Mouse (Mus musculus): Measurements from ENCODE around the gene Nadsyn1.

Nadsyn1 gene

DNA sequence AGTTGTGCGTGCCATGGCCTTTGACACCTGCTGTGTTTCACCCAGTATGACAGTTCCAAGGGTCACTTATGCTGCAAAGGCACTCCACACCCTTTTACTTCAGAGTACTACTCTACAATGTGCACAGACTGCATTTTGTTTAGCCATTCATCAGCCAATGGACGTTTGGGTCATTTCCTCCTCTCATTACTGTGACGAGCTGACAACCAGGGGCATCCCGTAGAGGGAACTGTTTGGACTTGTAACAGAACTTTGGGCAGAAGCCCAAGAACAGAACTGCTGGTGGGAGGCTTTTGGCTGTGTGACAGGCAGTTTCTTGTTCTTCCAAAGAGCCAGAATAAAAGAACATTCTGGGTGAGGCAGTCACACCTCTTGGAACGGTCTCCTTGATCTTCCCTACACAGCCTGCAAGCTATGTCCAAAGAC, 17.4 kb downstream of the Nadsyn1 start:
- no peak for DNase-seq (ENCODE audit: low read depth, low spot score)

- no peak for DNase-seq (ENCODE audit: low read depth, low spot score)
These were observed 21.2 kb downstream of the Nadsyn1 start for GRCm38 (mm10) chr7:143801195-143802065.

DNA sequence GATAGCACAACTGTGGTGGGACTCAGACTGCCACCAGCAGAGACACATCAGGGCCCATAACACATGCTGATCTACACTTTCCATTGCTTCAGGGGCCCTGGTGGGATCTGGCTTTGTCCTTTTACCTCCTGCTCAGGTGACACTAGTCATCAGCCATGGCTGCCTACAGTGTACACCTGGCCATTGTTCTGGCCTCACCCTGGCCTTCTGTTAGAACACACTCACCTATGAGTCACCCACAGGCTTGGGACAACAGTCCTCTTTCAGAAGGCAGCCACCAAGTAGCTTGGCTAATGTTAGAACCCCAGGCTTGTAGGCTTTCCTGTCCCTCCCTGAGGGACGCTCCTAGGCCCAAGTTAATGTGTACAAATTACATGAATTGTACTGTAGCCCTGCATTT, 21.9 kb downstream of the Nadsyn1 start:
- DNase-seq (ENCODE audit: low read depth, low spot score) = no peak

GRCm38 (mm10) chr7:143798783-143799182, 23.9 kb downstream of the Nadsyn1 start:
- DNase-seq (ENCODE audit: low read depth, low spot score) = no peak

- DNase-seq (ENCODE audit: low read depth, low spot score) = peak; percentile 24
These were observed 29.5 kb downstream of the Nadsyn1 start for GRCm38 (mm10) chr7:143793121-143793520.

GRCm38 (mm10) chr7:143792336-143792985, 30.2 kb downstream of the Nadsyn1 start:
- DNase-seq (ENCODE audit: low read depth, low spot score) = no peak

DNA sequence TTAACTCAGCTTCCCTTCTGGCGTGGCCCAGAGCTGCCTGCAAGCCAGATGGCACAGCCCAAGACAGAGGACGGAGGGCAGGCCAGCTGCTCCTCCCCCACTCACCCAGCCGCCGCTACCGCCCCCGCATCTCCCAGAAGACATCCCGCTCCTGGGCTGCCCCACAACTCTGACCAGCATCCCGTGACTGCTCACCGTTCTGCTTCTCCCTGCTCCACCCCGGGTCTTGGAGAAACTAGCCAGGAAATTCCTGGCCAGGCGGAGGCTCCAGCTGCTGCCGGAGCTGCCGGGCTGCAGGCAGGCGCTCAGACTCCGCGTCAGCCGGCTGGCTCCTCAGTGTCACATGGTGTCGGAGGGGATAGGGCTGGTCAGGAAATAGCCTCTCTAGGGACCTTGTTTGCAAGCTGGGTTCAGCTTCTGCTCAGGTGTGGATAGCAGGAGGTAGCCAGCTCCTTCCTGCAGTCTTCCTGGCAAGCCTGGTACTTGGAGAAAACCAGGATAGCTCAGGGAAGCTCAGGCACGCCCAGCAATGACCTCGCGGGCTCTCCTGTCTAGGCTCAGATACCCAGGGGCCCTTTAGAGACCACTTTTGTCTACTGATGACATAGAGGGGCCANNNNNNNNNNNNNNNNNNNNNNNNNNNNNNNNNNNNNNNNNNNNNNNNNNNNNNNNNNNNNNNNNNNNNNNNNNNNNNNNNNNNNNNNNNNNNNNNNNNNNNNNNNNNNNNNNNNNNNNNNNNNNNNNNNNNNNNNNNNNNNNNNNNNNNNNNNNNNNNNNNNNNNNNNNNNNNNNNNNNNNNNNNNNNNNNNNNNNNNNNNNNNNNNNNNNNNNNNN, 38.4 kb downstream of the Nadsyn1 start, which contains the start of gene Mrgpre:
Mrgpre (minus strand) TSS at position 505 of the 834 bp plus-strand sequence.
- DNase-seq (ENCODE audit: low read depth, low spot score) = peak; percentile 87

GRCm38 (mm10) chr7:143783378-143783995, 39.2 kb downstream of the Nadsyn1 start:
- DNase-seq (ENCODE audit: low read depth, low spot score) = no peak

GRCm38 (mm10) chr7:143777375-143777774, 45.3 kb downstream of the Nadsyn1 start:
- no peak for DNase-seq (ENCODE audit: low read depth, low spot score)

DNA sequence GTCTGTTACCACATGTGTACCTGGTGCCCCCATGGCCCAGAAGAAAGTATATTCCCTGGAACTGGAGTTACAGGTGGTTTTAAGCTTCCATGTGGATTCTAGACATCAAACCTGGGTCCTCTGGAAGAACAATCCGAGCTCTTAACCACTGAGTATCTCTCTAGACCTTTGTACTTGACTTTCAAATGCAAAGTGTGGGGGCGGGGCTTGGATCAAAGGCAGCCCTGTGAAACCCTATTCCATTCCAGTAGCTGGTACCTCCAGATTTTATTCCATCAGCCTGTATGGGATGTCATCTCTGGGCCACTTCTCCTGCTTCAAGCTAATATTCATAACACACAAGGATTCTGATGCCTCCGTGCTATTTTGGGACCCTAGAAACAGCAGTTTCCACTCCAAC, 46.5 kb downstream of the Nadsyn1 start:
- no peak for DNase-seq (ENCODE audit: low read depth, low spot score)

GRCm38 (mm10) chr7:143769461-143769860, 53.2 kb downstream of the Nadsyn1 start:
- DNase-seq (ENCODE audit: low read depth, low spot score) = no peak

DNA sequence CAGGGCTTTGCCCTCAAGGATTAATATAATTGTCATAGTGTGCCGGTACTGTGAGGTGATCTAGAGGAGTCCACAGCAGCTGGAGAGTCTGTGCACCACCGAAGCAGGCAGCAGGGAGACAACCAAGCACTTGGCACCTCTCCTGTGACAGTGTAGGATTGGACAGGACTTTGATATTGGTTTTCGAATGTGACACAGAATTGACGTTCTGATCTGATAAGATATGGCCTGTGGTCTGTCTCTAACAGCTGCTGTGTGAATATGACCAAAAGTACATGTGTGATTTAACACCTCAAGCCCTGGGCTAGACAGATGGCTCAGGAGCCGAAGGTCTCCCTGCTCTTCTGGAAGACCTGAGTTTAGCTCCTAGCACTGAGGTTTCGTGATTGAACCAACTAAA, 54.4 kb downstream of the Nadsyn1 start:
- DNase-seq (ENCODE audit: low read depth, low spot score) = no peak

- DNase-seq (ENCODE audit: low read depth, low spot score) = no peak
These were observed 55.8 kb downstream of the Nadsyn1 start, which contains the start of gene Mrgprg for GRCm38 (mm10) chr7:143766893-143767292. Gene Mrgprg (minus strand): TSS chr7:143766993.

- no peak for DNase-seq (ENCODE audit: low read depth, low spot score)
These were observed 57.6 kb downstream of the Nadsyn1 start for GRCm38 (mm10) chr7:143764876-143765530.

GRCm38 (mm10) chr7:143763794-143764193, 58.9 kb downstream of the Nadsyn1 start:
- peak; percentile 65 for DNase-seq (ENCODE audit: low read depth, low spot score)

GRCm38 (mm10) chr7:143758956-143759355, 63.7 kb downstream of the Nadsyn1 start:
- no peak for DNase-seq (ENCODE audit: low read depth, low spot score)

DNA sequence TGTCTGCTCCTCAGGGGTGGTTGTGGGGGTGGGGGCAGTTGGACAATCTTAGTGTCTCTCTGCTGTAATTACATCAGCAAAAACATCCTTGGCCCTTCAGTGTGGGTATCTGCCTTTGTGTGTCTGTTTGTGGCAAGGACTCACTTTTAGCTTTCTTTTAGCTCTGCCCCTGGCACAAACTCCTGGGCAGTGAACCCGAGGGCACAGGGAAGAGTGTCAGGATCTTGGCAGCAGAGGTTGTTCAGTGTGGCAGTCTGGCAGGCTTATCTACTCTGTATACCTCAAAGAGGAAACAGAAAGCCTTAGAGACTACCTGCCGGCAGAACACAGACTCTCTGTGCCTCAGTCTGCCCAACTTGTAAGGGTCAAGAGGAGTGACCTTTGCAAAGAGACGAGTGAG, 65.0 kb downstream of the Nadsyn1 start:
- DNase-seq (ENCODE audit: low read depth, low spot score) = no peak

- peak; percentile 71 for DNase-seq (ENCODE audit: low read depth, low spot score)
These were observed 65.6 kb downstream of the Nadsyn1 start for GRCm38 (mm10) chr7:143757027-143757390.

DNA sequence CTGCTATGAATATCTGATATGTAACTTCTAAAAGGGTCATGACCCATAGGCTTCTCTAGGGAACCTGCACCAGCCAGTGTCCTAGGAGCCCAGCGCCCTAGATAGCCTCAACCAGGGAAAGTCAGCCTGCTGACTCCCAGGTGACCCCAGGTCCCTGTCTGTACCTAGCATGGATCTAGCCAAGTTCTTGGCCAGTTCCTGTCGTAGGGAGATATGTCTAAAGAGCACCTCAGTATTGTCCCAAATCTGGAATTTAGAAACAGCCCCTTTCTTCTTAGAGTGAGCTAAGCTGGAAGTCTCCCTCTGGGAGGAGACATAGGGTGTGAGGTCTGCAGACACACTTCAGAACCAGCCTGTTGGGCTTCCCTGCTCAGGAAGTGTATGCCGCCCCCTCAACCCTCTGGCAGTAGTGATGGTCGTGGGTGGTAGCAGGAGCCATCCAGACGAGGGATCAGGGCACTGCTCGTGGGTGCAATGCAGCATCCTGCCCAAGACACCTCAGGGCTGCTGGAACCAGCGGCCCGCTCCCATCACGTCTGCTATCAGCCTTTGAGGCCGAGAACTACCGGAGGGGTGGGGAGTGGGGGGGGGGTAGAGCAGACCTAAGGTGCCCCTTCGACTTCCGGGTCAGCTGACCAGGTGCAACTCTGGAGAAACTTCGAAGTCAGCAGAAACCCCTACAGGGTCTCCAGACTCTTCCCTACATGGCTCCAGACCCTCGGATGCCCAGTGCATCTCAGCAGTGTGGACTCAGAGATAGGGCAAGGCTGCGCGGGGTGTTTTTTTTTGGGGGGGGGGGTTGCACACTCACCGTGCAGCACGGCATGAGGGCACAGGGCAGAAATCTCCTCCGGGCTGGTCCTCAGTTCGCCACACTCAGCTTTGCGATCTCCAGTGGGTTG, 66.3 kb downstream of the Nadsyn1 start, which contains the start of gene Osbpl5:
Osbpl5 (minus strand) TSS at position 861 of the 902 bp plus-strand sequence.
- no peak for DNase-seq (ENCODE audit: low read depth, low spot score)

All from mesoderm, embryonic 11.5 days (tissue).